Mouse (Mus musculus) olfactory bulb, adult 2 months (tissue): Measurements from ENCODE around the gene Dhrs3.

Experiments used
- CTCF ChIP-seq: fragments of 200-500 bp; IDR thresholded peaks from 2 replicates; pipeline ENCODE4 v1.5.1; 2012; ENCODE audit warnings: low read depth, mild to moderate bottlenecking, low read length, moderate library complexity; ENCODE audit not compliant: insufficient read depth
- POLR2A ChIP-seq: fragments of 200-500 bp; IDR thresholded peaks from 2 replicates; pipeline ENCODE4 v1.6.1; 2012; ENCODE audit warnings: mild to moderate bottlenecking, low read depth, low read length, moderate library complexity; ENCODE audit not compliant: insufficient read depth

GRCm38 (mm10) chr4:144969030-144969429, 76.4 kb downstream of the Dhrs3 start:
- TF ChIP-seq CTCF (no peak), POLR2A (no peak)
